Mouse (Mus musculus) limb, embryonic 10.5 days (tissue): ENCODE results near the gene Lelp1. TPM values are rescaled to one million over a fixed set of nuclear protein-coding genes. Genes with fewer than 3 reads are reported as not detected.

Experiments used
- DNase-seq: peaks from one replicate; pipeline ENCODE4 v3.0.0-alpha.2; 2017; ENCODE audit warnings: low spot score
- H3K27ac ChIP-seq: fragments of 300-500 bp; sonication (generic); 2 replicates; pipeline ENCODE4 v1.5.1; 2016; ENCODE audit warnings: mild to moderate bottlenecking
- H3K27me3 ChIP-seq: fragments of 300-500 bp; sonication (generic); 2 replicates; pipeline ENCODE4 v1.6.1; 2016; ENCODE audit warnings: low read depth, mild to moderate bottlenecking; ENCODE audit not compliant: poor library complexity, severe bottlenecking
- H3K36me3 ChIP-seq: fragments of 300-500 bp; sonication (generic); 2 replicates; pipeline ENCODE4 v1.6.1; 2016; ENCODE audit warnings: mild to moderate bottlenecking, moderate library complexity
- H3K4me1 ChIP-seq: fragments of 300-500 bp; sonication (generic); 2 replicates; pipeline ENCODE4 v1.6.1; 2016
- H3K4me3 ChIP-seq: fragments of 300-500 bp; sonication (generic); 2 replicates; pipeline ENCODE4 v1.5.1; 2016; ENCODE audit warnings: mild to moderate bottlenecking, moderate library complexity
- H3K9me3 ChIP-seq: fragments of 300-500 bp; sonication (generic); replicated peaks from 2 replicates; pipeline ENCODE4 v1.6.1; 2016; ENCODE audit warnings: mild to moderate bottlenecking
- WGBS: fragments of 180-500 bp; shearing (Covaris S2); methylation state at CpG from one replicate; pipeline ENCODE4 v1.1.7; 2016; 5-methylcytosine and 5-hydroxymethylcytosine counted together
- polyA plus RNA-seq: library from polyadenylated mRNA; unstranded; fragments of >200 nt; fragmentation: Nextera tagmentation; extraction: Ambion mirVana; gene quantifications from 2 replicates; pipeline ENCODE4 v1.2.1, GENCODE M21; 2016

Lelp1 gene
- polyA plus RNA-seq, result not detected in 2 replicates

DNA sequence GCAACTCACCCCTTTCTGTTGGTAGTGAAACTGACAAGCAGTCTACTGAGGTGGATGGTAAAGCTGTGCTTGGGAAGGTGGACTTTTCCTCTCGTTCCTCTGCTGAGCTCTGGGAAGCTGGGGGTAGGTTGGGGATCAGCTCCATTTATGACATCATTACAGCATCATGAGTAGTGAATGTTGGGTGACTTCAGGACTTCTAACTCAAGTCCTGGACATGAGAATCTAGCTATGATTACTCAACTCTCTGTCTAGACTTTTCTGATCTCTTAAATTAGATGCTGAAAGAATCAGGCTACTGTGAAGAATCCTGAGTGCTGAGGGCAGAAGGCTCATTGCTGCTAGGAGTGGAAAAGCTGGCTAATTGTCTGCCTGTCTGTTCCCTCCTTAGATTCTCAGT is at the start of gene Lelp1:
TSS of gene Lelp1 (minus strand) at position 101 of the 400 bp plus-strand sequence.
- 73% methylated on average over 1 of the region's 1 CpGs for WGBS
- H3K27ac ChIP-seq, result no peak within 1 kb of the TSS
- no peaks in the 10 kb centered on the region for H3K27me3 ChIP-seq
- H3K4me3 ChIP-seq, result no peak within 1 kb of the TSS
- no peak for DNase-seq
- no peaks in the 10 kb centered on the region for H3K36me3 ChIP-seq
- H3K4me1 ChIP-seq, result no peaks in the 10 kb centered on the region
- no peaks in the 10 kb centered on the region for H3K9me3 ChIP-seq

DNA sequence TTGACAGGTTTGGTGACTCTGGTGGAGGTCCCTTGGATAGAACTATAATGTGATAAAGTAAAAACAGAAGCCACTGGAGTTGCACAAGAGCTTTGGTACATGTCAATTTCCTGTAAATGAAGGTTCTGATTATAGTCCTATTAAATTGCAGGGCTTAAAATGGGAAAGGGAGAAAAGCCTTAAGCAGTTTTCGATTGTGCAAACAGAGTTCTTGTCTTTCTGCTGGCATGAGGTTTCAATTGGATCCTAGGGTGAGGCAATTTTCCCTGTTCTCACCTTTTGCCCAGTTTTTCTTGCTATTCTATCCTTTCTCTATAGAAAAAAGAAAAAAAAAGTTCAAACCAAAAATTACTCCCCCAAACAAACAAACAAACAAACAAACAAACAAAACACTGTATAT is 34.3 kb upstream of the Lelp1 start:
- Histone ChIP-seq H3K27me3 (no peaks in the 10 kb centered on the region), H3K36me3 (no peaks in the 10 kb centered on the region), H3K27ac (no peak overlapping the region), H3K4me3 (no peak overlapping the region), H3K4me1 (no peaks in the 10 kb centered on the region), H3K9me3 (no peaks in the 10 kb centered on the region)
- no peak for DNase-seq
- 91% methylated on average over 1 of the region's 1 CpGs for WGBS

DNA sequence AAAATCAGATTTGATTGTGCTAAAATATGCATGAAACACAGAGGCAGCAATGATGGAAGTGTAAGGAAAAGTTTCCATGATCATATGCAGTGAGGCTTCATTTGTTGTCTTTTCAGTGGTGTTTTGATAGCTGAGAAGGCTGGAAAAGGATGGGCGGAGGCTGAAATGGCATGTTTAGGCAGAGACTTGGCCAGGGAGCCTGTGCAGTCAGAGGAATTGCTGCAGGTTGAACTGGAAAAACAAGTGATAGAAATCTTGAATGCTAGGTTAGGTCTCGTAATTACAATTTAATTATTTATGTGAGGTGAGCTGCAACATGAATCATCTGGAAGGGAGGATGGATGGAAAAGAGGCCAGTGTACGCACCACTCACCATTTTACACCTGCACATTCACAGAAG is 27.3 kb upstream of the Lelp1 start:
- 78% methylated on average over 3 of the region's 3 CpGs for WGBS
- no peaks in the 10 kb centered on the region for H3K27me3 ChIP-seq
- no peaks in the 10 kb centered on the region for H3K36me3 ChIP-seq

DNA sequence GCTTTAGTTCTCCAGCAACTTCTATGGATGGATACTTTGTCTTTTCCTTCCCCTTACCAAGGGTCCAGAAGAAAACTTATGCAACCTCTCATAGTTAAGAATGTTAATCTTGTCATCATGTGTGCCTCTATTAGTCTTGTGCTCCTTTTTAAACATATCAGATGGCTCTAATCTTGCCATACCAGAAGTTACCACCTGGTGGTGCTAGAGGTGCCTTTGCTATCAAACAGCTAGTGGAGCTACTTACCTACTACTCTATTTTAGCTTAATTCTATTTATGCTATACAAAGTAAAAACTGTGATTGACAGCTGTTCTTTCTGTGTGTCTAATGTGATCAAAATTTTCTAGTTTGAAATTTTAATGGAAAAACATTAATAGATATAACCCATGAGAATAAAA is 10.8 kb upstream of the Lelp1 start:
- Histone ChIP-seq H3K4me3 (no peak overlapping the region), H3K9me3 (no peaks in the 10 kb centered on the region), H3K4me1 (no peaks in the 10 kb centered on the region), H3K27ac (no peak overlapping the region), H3K27me3 (no peaks in the 10 kb centered on the region), H3K36me3 (no peaks in the 10 kb centered on the region)
- peak; percentile 52 for DNase-seq

More for the DNA sequence above, 27.3 kb upstream of the Lelp1 start:
- no peaks in the 10 kb centered on the region for H3K4me1 ChIP-seq
- H3K27ac ChIP-seq, result no peak overlapping the region
- H3K4me3 ChIP-seq, result no peak overlapping the region
- no peaks in the 10 kb centered on the region for H3K9me3 ChIP-seq
- DNase-seq, result no peak

DNA sequence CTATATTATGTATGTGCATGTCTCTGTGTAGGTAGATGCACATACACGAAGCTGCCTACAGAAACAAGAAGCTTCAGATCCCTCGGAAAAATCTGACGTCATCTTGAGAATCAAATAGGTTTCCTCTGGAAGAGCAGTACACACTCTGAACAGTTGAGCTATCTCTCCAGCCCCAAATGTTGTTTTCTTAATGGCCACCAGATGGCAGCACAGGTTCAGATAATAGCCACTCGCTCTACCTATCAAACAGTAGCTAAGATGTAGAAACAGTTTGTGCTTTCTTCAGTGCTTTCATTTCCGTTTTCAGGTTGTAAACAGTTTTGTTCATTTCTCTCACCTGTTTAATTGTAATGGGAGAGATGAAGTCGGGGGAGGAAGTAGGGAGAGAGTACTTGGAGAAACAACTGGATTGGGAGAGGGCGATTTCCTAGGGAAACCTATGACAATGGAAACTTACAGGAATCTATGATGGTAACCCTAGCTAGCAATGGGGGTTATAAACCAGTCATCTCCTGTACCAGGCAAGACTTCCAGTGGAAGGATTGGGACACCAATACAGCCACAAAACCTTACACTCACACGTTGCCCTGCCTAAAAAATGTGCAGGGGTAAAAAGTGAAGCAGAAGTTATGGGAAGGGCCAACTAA is 8.2 kb upstream of the Lelp1 start:
- Histone ChIP-seq H3K27me3 (no peaks in the 10 kb centered on the region), H3K4me3 (no peak overlapping the region), H3K4me1 (no peaks in the 10 kb centered on the region), H3K36me3 (no peaks in the 10 kb centered on the region), H3K9me3 (no peaks in the 10 kb centered on the region), H3K27ac (no peak overlapping the region)
- WGBS, result 27% methylated on average over 8 of the region's 8 CpGs
- peak; percentile 53 for DNase-seq

DNA sequence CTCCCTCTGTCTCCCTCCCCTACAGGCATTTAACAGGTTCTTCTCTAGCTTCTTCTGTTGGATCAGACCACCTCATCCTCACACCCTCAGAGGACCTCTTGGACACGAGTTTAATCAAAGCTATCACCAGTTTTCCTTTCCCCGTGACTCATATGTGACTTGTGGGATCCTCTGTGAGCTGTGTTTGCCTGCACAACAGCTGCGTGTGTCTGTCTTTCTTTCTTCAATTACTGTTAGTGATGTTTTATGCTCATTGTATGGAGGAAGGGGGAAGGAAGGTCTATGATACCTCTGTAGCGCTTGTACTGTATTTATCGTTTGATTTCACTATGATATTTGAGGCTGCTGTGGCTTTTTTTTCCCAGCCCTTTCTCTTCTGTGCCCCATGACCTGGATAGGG is 5.4 kb upstream of the Lelp1 start:
- H3K27me3 ChIP-seq, result no peaks in the 10 kb centered on the region
- H3K27ac ChIP-seq, result no peak overlapping the region
- H3K4me1 ChIP-seq, result no peaks in the 10 kb centered on the region
- WGBS, result 82% methylated on average over 5 of the region's 5 CpGs
- no peaks in the 10 kb centered on the region for H3K36me3 ChIP-seq
- no peak overlapping the region for H3K4me3 ChIP-seq
- DNase-seq, result no peak
- no peaks in the 10 kb centered on the region for H3K9me3 ChIP-seq

DNA sequence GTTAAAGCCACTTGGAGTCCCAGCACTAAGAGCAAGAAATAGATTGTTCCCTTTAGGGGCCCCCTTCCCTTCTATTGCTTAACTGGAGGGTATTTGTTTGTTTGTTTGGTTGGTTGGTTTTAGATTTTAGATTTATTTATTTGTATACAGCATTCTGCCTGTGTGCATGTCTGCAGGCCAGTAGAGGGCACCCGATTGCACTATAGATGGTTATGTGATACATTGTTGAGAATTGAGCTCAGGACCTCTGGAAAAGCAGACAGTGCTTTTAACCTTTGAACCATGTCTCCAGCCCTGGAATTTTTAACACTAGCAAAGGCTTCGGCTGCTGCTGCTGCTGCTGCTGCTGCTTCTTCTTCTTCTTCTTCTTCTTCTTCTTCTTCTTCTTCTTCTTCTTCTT is 4.9 kb upstream of the Lelp1 start:
- H3K27me3 ChIP-seq, result no peaks in the 10 kb centered on the region
- H3K36me3 ChIP-seq, result no peaks in the 10 kb centered on the region
- H3K27ac ChIP-seq, result no peak overlapping the region
- no peak for DNase-seq
- no peak overlapping the region for H3K4me3 ChIP-seq
- WGBS, result 49% methylated on average over 2 of the region's 2 CpGs
- no peaks in the 10 kb centered on the region for H3K4me1 ChIP-seq
- H3K9me3 ChIP-seq, result no peaks in the 10 kb centered on the region

DNA sequence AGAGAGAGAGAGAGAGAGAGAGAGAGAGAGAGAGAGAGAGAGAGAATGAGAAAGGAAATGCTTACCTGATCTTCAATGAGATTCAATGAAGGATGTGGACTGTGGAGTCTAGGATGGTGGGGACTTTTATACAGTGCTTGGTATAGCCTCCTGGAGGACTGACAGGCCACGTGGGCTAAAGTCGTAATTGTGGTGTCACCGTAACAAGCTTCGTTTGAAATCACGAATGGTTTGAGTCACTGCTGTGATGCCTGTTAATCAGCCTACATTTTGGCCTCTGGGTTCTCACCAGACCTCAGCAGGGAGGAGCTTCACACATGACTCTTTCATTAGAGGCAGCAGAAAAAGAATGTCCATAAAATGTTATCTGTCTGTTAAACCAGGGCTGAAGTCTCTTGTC is 18.7 kb downstream of the Lelp1 start, which contains the start of gene Prr9:
TSS of gene Prr9 (minus strand) at position 101 of the 400 bp plus-strand sequence.
- no peaks in the 10 kb centered on the region for H3K4me1 ChIP-seq
- DNase-seq, result no peak
- no peaks in the 10 kb centered on the region for H3K36me3 ChIP-seq
- no peak within 1 kb of the TSS for H3K27ac ChIP-seq
- WGBS, result 75% methylated on average over 5 of the region's 5 CpGs
- H3K4me3 ChIP-seq, result no peak within 1 kb of the TSS
- H3K27me3 ChIP-seq, result no peaks in the 10 kb centered on the region
- H3K9me3 ChIP-seq, result no peaks in the 10 kb centered on the region

DNA sequence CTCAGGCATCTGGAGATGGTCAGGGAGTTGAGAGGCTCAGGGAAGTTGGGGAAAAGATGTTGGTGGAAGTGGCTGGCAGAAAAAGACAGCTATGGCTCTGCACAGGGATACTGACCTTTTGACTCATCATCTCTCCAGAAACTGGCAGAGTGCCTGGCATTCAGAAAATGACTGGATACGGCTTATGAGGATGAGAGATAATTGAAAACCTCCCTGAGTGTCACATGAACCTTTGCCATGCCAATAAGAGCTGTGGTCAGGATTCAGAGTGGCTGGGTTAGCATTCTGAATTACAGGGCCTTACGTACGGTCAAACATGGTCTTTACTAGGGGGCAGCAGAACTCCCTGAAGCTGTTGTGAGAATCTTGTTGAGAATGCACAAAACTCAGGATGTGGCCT is 21.6 kb downstream of the Lelp1 start:
- no peak overlapping the region for H3K4me3 ChIP-seq
- no peaks in the 10 kb centered on the region for H3K27me3 ChIP-seq
- H3K4me1 ChIP-seq, result no peaks in the 10 kb centered on the region
- H3K36me3 ChIP-seq, result no peaks in the 10 kb centered on the region
- no peak for DNase-seq
- no peak overlapping the region for H3K27ac ChIP-seq
- 92% methylated on average over 3 of the region's 3 CpGs for whole genome bisulfite sequencing
- no peaks in the 10 kb centered on the region for H3K9me3 ChIP-seq

DNA sequence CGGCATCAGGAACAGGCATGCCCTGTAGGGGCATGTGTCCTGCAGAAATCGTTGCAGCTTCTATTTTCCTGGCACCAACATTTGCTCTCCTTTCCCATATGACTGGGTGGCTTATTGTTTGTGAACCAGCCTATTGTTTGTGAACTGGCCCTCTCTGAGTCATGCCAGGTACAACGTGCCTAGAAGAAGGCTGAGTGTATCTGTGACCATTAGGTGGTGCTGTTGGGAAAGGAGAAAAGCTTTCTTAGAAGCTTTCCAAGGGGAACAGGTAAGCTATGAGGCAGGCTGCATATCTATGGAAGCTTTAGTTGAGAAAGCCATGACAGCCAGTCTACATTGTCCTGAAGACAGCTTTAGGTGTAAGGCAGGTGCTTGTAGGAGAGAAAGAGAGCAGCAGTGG is 24.6 kb downstream of the Lelp1 start:
- no peaks in the 10 kb centered on the region for H3K9me3 ChIP-seq
- WGBS, result 37% methylated on average over 3 of the region's 3 CpGs
- H3K36me3 ChIP-seq, result no peaks in the 10 kb centered on the region
- no peak for DNase-seq
- no peaks in the 10 kb centered on the region for H3K4me1 ChIP-seq
- H3K27ac ChIP-seq, result no peak overlapping the region
- no peaks in the 10 kb centered on the region for H3K27me3 ChIP-seq
- no peak overlapping the region for H3K4me3 ChIP-seq

DNA sequence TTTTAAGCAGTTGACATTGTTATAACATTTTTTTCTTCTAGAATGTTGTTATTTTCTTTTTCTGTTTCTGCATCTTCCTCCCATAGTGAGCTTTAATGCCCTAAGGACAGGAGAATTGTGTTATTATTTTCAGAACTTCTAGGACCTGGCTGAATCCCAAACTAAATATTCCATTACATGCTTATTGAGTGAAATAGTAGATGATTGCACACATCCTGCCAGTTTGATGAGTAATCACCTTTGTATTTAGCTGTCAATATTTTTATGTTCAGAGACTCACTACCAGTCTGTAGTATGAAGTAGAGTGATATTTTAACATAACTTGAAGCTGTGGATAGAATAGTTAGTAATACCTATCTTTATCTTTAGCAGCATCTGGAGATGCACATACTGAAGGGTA is 31.0 kb downstream of the Lelp1 start:
- Histone ChIP-seq H3K4me3 (no peak overlapping the region), H3K9me3 (no peaks in the 10 kb centered on the region), H3K27me3 (no peaks in the 10 kb centered on the region), H3K27ac (no peak overlapping the region), H3K36me3 (no peaks in the 10 kb centered on the region), H3K4me1 (no peaks in the 10 kb centered on the region)
- no peak for DNase-seq

DNA sequence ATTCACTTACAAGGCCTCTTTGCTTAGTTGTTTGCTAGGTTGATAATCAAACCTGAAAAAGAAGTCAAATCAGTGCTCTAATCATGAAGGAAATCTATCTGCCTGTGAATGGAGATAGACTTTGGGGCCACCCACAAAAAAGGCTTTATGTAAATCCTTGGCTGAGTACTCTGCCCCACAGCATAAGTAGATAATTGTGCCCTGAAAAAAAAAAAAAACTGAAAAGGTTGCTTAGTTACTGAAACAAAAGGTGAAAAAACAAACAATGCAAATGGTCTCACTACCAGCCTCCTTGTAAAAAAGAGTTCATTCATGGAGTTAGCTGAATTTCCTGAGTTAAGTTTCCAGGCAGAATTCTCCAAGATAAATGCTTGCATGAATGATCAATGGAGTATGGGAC is 31.8 kb downstream of the Lelp1 start:
- no peak overlapping the region for H3K27ac ChIP-seq
- no peak for DNase-seq
- no peaks in the 10 kb centered on the region for H3K27me3 ChIP-seq
- no peaks in the 10 kb centered on the region for H3K36me3 ChIP-seq
- no peak overlapping the region for H3K4me3 ChIP-seq
- H3K4me1 ChIP-seq, result no peaks in the 10 kb centered on the region
- H3K9me3 ChIP-seq, result no peaks in the 10 kb centered on the region

DNA sequence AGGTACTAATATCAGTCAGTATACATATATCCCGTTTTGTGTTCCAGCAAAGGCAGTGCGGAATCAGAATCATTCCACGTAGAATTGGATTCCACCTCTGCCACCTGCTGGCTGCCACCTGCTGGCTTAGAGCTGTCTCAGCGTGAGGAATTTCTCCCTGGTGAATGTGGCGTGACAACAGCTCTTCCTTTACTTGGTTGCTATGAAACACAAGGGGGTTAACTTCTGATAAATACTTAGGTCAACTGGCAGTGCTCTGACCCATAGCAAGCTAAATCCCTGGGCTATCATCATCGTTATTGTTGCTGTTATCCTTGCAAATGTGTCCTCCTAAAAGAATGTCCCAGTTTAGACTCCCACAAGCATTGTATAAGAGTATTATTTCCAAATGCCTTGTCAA is 36.0 kb downstream of the Lelp1 start:
- no peaks in the 10 kb centered on the region for H3K36me3 ChIP-seq
- WGBS, result 18% methylated on average over 6 of the region's 6 CpGs
- no peak for DNase-seq

More for the DNA sequence above, 36.0 kb downstream of the Lelp1 start:
- Histone ChIP-seq H3K9me3 (no peaks in the 10 kb centered on the region), H3K4me1 (no peaks in the 10 kb centered on the region), H3K27ac (no peak overlapping the region), H3K4me3 (no peak overlapping the region), H3K27me3 (no peaks in the 10 kb centered on the region)
